In genomic region chr4:142228821-142229575, GRCm38 (mm10) we compare ENCODE assay signal across 10 mouse cellular contexts. TPM values are rescaled to one million over a fixed set of nuclear protein-coding genes. Genes with fewer than 3 reads are reported as not detected.
DNase-seq lines count a peak whose midpoint lies in the region; ATAC-seq and TF ChIP-seq lines count a peak whose summit lies in the region.
"Had no signal": no experiment of that assay in that cellular context is flagged by ENCODE, and none has a peak within 500 bp of the region (broad histone marks: within the 10 kb centered on the region; RNA-seq: fewer than 3 reads in every experiment).

No protein-coding gene starts in this region.

- no peak overlapping the region for H3K4me3 ChIP-seq in forebrain, embryonic 11.5 days (ENCODE audit: low read depth, low read length)
- no peak overlapping the region for H3K4me3 ChIP-seq in forebrain, embryonic 13.5 days
- no peak overlapping the region for H3K4me3 ChIP-seq in kidney, embryonic 15.5 days (replicated peaks)
- H3K4me3 ChIP-seq in embryonic facial prominence, embryonic 14.5 days (ENCODE audit: low read depth, low read length) = no peak overlapping the region
- no peak overlapping the region for H3K4me3 ChIP-seq in cerebellum, adult 2 months (replicated peaks; ENCODE audit: insufficient read depth, low read depth, low read length)
- H3K4me3 ChIP-seq: neural tube, embryonic 12.5 days had no signal

- H3K27ac ChIP-seq in forebrain, embryonic 11.5 days (ENCODE audit: low read depth, low read length) = no peak overlapping the region
- H3K27ac ChIP-seq in forebrain, embryonic 13.5 days = no peak overlapping the region
- H3K27ac ChIP-seq in kidney, embryonic 15.5 days = peak overlapping the region; percentile 81
- H3K27ac ChIP-seq in embryonic facial prominence, embryonic 14.5 days (replicated peaks; ENCODE audit: low read depth, low read length) = peak overlapping the region; percentile 55; the same call in 1 of the 2 replicates
- no peak overlapping the region for H3K27ac ChIP-seq in cerebellum, adult 2 months (ENCODE audit: insufficient read depth, low read length)
- H3K27ac ChIP-seq: neural tube, embryonic 12.5 days had no signal

- H3K27me3 ChIP-seq in forebrain, embryonic 11.5 days (ENCODE audit: control insufficient read depth, insufficient read depth, low read length) = no peaks in the 10 kb centered on the region
- H3K27me3 ChIP-seq in forebrain, embryonic 13.5 days = no peaks in the 10 kb centered on the region
- no peaks in the 10 kb centered on the region for H3K27me3 ChIP-seq in kidney, embryonic 15.5 days
- H3K27me3 ChIP-seq in embryonic facial prominence, embryonic 14.5 days (replicated peaks; ENCODE audit: control insufficient read depth, insufficient read depth, low read length) = no peaks in the 10 kb centered on the region
- no peaks in the 10 kb centered on the region for H3K27me3 ChIP-seq in cerebellum, adult 2 months (ENCODE audit: control insufficient read depth, insufficient read depth, low read length)
- H3K27me3 ChIP-seq: neural tube, embryonic 12.5 days had no signal

- WGBS in forebrain, embryonic 11.5 days = 40% methylated on average over 13 of the region's 13 CpGs
- WGBS in forebrain, embryonic 13.5 days = 37% methylated on average over 13 of the region's 13 CpGs
- WGBS in kidney, embryonic 15.5 days = 41% methylated on average over 13 of the region's 13 CpGs
- WGBS in embryonic facial prominence, embryonic 14.5 days = 29% methylated on average over 13 of the region's 13 CpGs
- 57% methylated on average over 13 of the region's 13 CpGs for WGBS in cerebellum, adult 2 months

- no peak for TF ChIP-seq POLR2A in cerebellum, adult 2 months (IDR thresholded peaks at IDR 0.05; ENCODE audit: borderline replicate concordance, insufficient read depth, low read length)

- H3K9ac ChIP-seq in forebrain, embryonic 11.5 days (ENCODE audit: low read length) = peak overlapping the region; percentile 12; the same call in 1 of the 2 replicates
- no peak overlapping the region for H3K9ac ChIP-seq in forebrain, embryonic 13.5 days
- H3K9ac ChIP-seq in kidney, embryonic 15.5 days = no peak overlapping the region
- no peak overlapping the region for H3K9ac ChIP-seq in embryonic facial prominence, embryonic 14.5 days (ENCODE audit: low read depth, low read length)
- H3K9ac ChIP-seq: neural tube, embryonic 12.5 days had no signal

- no peak for DNase-seq in forebrain, embryonic 11.5 days (ENCODE audit: low spot score)
- no peak for DNase-seq in kidney, adult 9 months
- peak; percentile 78 for DNase-seq in embryonic facial prominence, embryonic 14.5 days (ENCODE audit: low spot score)
- DNase-seq in lung, postnatal 36 days = peak; percentile 60
- no peak for DNase-seq in cerebellum, adult 2 months
- DNase-seq in ovary, adult 18-20 months (ENCODE audit: low spot score) = no peak
- DNase-seq: gastrocnemius, postnatal 25 days had no signal

- H3K36me3 ChIP-seq in forebrain, embryonic 11.5 days (ENCODE audit: control insufficient read depth, insufficient read depth, low read length) = no peaks in the 10 kb centered on the region
- H3K36me3 ChIP-seq in forebrain, embryonic 13.5 days (ENCODE audit: poor library complexity, severe bottlenecking) = no peaks in the 10 kb centered on the region
- H3K36me3 ChIP-seq in kidney, embryonic 15.5 days = no peaks in the 10 kb centered on the region
- H3K36me3 ChIP-seq in embryonic facial prominence, embryonic 14.5 days (ENCODE audit: control insufficient read depth, insufficient read depth, low read length) = no peaks in the 10 kb centered on the region
- H3K36me3 ChIP-seq: neural tube, embryonic 12.5 days had no signal

- H3K4me2 ChIP-seq in forebrain, embryonic 11.5 days (ENCODE audit: low read depth, low read length, severe bottlenecking) = no peak overlapping the region
- H3K4me2 ChIP-seq in forebrain, embryonic 13.5 days = no peak overlapping the region
- no peak overlapping the region for H3K4me2 ChIP-seq in kidney, embryonic 15.5 days
- peak overlapping the region; percentile 24; the same call in 1 of the 2 replicates for H3K4me2 ChIP-seq in embryonic facial prominence, embryonic 14.5 days (ENCODE audit: low read depth, low read length)
- H3K4me2 ChIP-seq: neural tube, embryonic 12.5 days had no signal

- H3K9me3 ChIP-seq in forebrain, embryonic 11.5 days (ENCODE audit: control insufficient read depth, low read length) = no peaks in the 10 kb centered on the region
- H3K9me3 ChIP-seq in forebrain, embryonic 13.5 days (replicated peaks) = no peaks in the 10 kb centered on the region
- no peaks in the 10 kb centered on the region for H3K9me3 ChIP-seq in kidney, embryonic 15.5 days (replicated peaks)
- no peaks in the 10 kb centered on the region for H3K9me3 ChIP-seq in embryonic facial prominence, embryonic 14.5 days (ENCODE audit: control insufficient read depth, low read length)
- H3K9me3 ChIP-seq: neural tube, embryonic 12.5 days had no signal

- no peak for TF ChIP-seq CTCF in cerebellum, adult 2 months (IDR thresholded peaks at IDR 0.05; ENCODE audit: borderline replicate concordance, insufficient read depth, low read depth, low read length)

- 0 out of 2 replicates have a peak, but pooled peaks have one; percentile 39 for ATAC-seq in forebrain, embryonic 11.5 days (replicated peaks; ENCODE audit: low FRiP score)
- ATAC-seq in forebrain, embryonic 13.5 days = no peak
- ATAC-seq in kidney, embryonic 15.5 days (replicated peaks; ENCODE audit: low FRiP score) = peak; percentile 1; the same call in 1 of the 2 replicates
- peak; percentile 61 for ATAC-seq in embryonic facial prominence, embryonic 14.5 days (ENCODE audit: low read depth)

- peaks cover 2% of the 10 kb centered on the region; the same call in 1 of the 2 replicates for H3K4me1 ChIP-seq in forebrain, embryonic 11.5 days (replicated peaks; ENCODE audit: control insufficient read depth, insufficient read depth, low read length)
- H3K4me1 ChIP-seq in forebrain, embryonic 13.5 days = peaks cover 13% of the 10 kb centered on the region
- peaks cover 88% of the 10 kb centered on the region for H3K4me1 ChIP-seq in kidney, embryonic 15.5 days
- H3K4me1 ChIP-seq in embryonic facial prominence, embryonic 14.5 days (ENCODE audit: control insufficient read depth, insufficient read depth, low read length) = peaks cover 26% of the 10 kb centered on the region
- peaks cover 29% of the 10 kb centered on the region for H3K4me1 ChIP-seq in cerebellum, adult 2 months (ENCODE audit: control insufficient read depth, insufficient read depth, low read length)

RNA-seq across cellular contexts. Expression of gene Kazn, which starts 10.2 kb away (rescaled TPM):
- polyA plus RNA-seq in forebrain, embryonic 11.5 days (2014; fragmentation: Nextera tagmentation; extraction: Ambion mirVana) = 17.3 and 18.1 TPM in 2 replicates
- polyA plus RNA-seq in forebrain, embryonic 13.5 days (2015; fragmentation: Nextera tagmentation; extraction: Ambion mirVana) = 18.3 and 19.1 TPM in 2 replicates
- 15.9 and 16.4 TPM in 2 replicates for polyA plus RNA-seq in kidney, embryonic 15.5 days (2015; fragmentation: Nextera tagmentation; extraction: Ambion mirVana)
- 11.7 and 11.9 TPM in 2 replicates for polyA plus RNA-seq in embryonic facial prominence, embryonic 14.5 days (2014; fragmentation: Nextera tagmentation; extraction: Ambion mirVana)
- 73.3 and 75.7 TPM in 2 replicates for polyA plus RNA-seq in cerebellum, adult 2 months (2012; rRNA removed)

Comparison
In these comparisons a context has a peak if more than half of its experiments do, and no peak if none do; other contexts are left out.
1. DNase-seq: peak in embryonic facial prominence, embryonic 14.5 days (single experiment) and lung, postnatal 36 days (single experiment); none in forebrain, embryonic 11.5 days (single experiment), kidney, adult 9 months (single experiment), cerebellum, adult 2 months (0 of 2) and ovary, adult 18-20 months (single experiment).
2. H3K27ac ChIP-seq: peak in kidney, embryonic 15.5 days (single experiment) and embryonic facial prominence, embryonic 14.5 days (single experiment); none in forebrain, embryonic 11.5 days (single experiment), forebrain, embryonic 13.5 days (single experiment) and cerebellum, adult 2 months (single experiment).